Mouse (Mus musculus) kidney, adult 2 months (tissue): Measurements from ENCODE around the gene Ndel1. TPM values are rescaled to one million over a fixed set of nuclear protein-coding genes. Genes with fewer than 3 reads are reported as not detected.
A peak's percentile ranks its signal among the peaks of the same experiment; 100 is the strongest.

ENCODE experiments used
- DNase-seq: peaks from one replicate; pipeline ENCODE4 v3.0.0; 2021
- H3K27ac ChIP-seq: fragments of 200-500 bp; 2 replicates; pipeline ENCODE4 v1.5.1; 2012; ENCODE audit warnings: low read depth, low read length, control low read depth, inconsistent platforms; ENCODE audit not compliant: insufficient read depth
- H3K27me3 ChIP-seq: fragments of 200-500 bp; replicated peaks from 2 replicates; pipeline ENCODE4 v1.6.1; 2012; ENCODE audit warnings: mild to moderate bottlenecking, moderate library complexity, low read length, inconsistent platforms; ENCODE audit not compliant: control insufficient read depth, insufficient read depth
- H3K36me3 ChIP-seq: fragments of 200-500 bp; 2 replicates; pipeline ENCODE4 v1.6.1; 2012; ENCODE audit warnings: mild to moderate bottlenecking, moderate library complexity, low read length, inconsistent platforms; ENCODE audit not compliant: control insufficient read depth, insufficient read depth
- H3K4me1 ChIP-seq: fragments of 200-500 bp; 2 replicates; pipeline ENCODE4 v1.6.1; 2011; ENCODE audit warnings: low read length; ENCODE audit not compliant: control insufficient read depth, insufficient read depth
- H3K4me3 ChIP-seq: fragments of 200-500 bp; 2 replicates; pipeline ENCODE4 v1.5.1; 2011; ENCODE audit warnings: mild to moderate bottlenecking, low read depth, low read length, control low read depth; ENCODE audit not compliant: insufficient read depth
- CTCF ChIP-seq: fragments of 200-500 bp; conservative IDR thresholded peaks from 2 replicates; pipeline ENCODE4 v1.5.1; 2011; ENCODE audit warnings: low read depth, mild to moderate bottlenecking, control low read depth, low read length, moderate library complexity, mixed read lengths; ENCODE audit not compliant: insufficient read depth, insufficient read length
- POLR2A ChIP-seq: fragments of 200-500 bp; IDR thresholded peaks from one replicate; pipeline ENCODE4 v1.6.1; 2011; ENCODE audit warnings: low read depth, low read length, control low read depth
- WGBS: fragments of 180-500 bp; shearing (Covaris S2); methylation state at CpG from one replicate; pipeline ENCODE4 v1.1.7; 2018; 5-methylcytosine and 5-hydroxymethylcytosine counted together
- polyA plus RNA-seq: library from polyadenylated mRNA; depleted of rRNA; stranded (reverse); fragments of >200 nt; gene quantifications from 2 replicates; pipeline ENCODE4 v1.2.3, GENCODE M21; 2012

Gene Ndel1
- polyA plus RNA-seq, 1 experiment = 88.9 TPM

- 92% methylated on average over 10 of the region's 10 CpGs for WGBS
- Histone ChIP-seq H3K27ac (no peak overlapping the region), H3K27me3 (no peaks in the 10 kb centered on the region), H3K4me1 (no peaks in the 10 kb centered on the region), H3K4me3 (no peak overlapping the region), H3K36me3 (no peaks in the 10 kb centered on the region; the same call in 1 of the 2 replicates)
- no peak for TF ChIP-seq POLR2A
- no peak for TF ChIP-seq CTCF
- DNase-seq = no peak
Observed at GRCm38 (mm10) chr11:68798258-68798657, 73.4 kb downstream of the Ndel1 start.

GRCm38 (mm10) chr11:68791794-68792193 lies 79.9 kb downstream of the Ndel1 start:
- Histone ChIP-seq H3K4me1 (no peaks in the 10 kb centered on the region), H3K36me3 (no peaks in the 10 kb centered on the region), H3K27ac (no peak overlapping the region), H3K27me3 (no peaks in the 10 kb centered on the region), H3K4me3 (no peak overlapping the region)
- TF ChIP-seq POLR2A (no peak), CTCF (no peak)
- peak; percentile 44 for DNase-seq
- WGBS = 63% methylated on average over 9 of the region's 9 CpGs

- no peak for TF ChIP-seq POLR2A
- no peak for TF ChIP-seq CTCF
- WGBS = 90% methylated on average over 10 of the region's 10 CpGs
- H3K36me3 ChIP-seq = no peaks in the 10 kb centered on the region
Observed at GRCm38 (mm10) chr11:68790720-68791119, 80.9 kb downstream of the Ndel1 start.

GRCm38 (mm10) chr11:68787222-68787621 lies 84.4 kb downstream of the Ndel1 start:
- H3K4me3 ChIP-seq = no peak overlapping the region
- H3K4me1 ChIP-seq = no peaks in the 10 kb centered on the region
- no peaks in the 10 kb centered on the region for H3K36me3 ChIP-seq
- DNase-seq = no peak
- TF ChIP-seq CTCF (no peak), POLR2A (no peak)
- no peaks in the 10 kb centered on the region for H3K27me3 ChIP-seq
- no peak overlapping the region for H3K27ac ChIP-seq
- WGBS = 80% methylated on average over 9 of the region's 9 CpGs

More at GRCm38 (mm10) chr11:68790720-68791119, 80.9 kb downstream of the Ndel1 start:
- Histone ChIP-seq H3K4me3 (no peak overlapping the region), H3K27me3 (no peaks in the 10 kb centered on the region), H3K4me1 (no peaks in the 10 kb centered on the region), H3K27ac (no peak overlapping the region)
- DNase-seq = no peak

- WGBS = 82% methylated on average over 8 of the region's 8 CpGs
- no peak for DNase-seq
- H3K4me3 ChIP-seq = no peak overlapping the region
- H3K4me1 ChIP-seq = no peaks in the 10 kb centered on the region
- no peaks in the 10 kb centered on the region for H3K27me3 ChIP-seq
- TF ChIP-seq POLR2A = no peak
- no peak for TF ChIP-seq CTCF
- H3K36me3 ChIP-seq = no peaks in the 10 kb centered on the region
- H3K27ac ChIP-seq = no peak overlapping the region
Observed at GRCm38 (mm10) chr11:68785813-68786212, 85.8 kb downstream of the Ndel1 start.

GRCm38 (mm10) chr11:68782336-68782735 lies 89.3 kb downstream of the Ndel1 start:
- Histone ChIP-seq H3K4me3 (no peak overlapping the region), H3K36me3 (no peaks in the 10 kb centered on the region), H3K27me3 (no peaks in the 10 kb centered on the region), H3K4me1 (no peaks in the 10 kb centered on the region), H3K27ac (no peak overlapping the region)
- DNase-seq = no peak
- no peak for TF ChIP-seq POLR2A
- no peak for TF ChIP-seq CTCF
- WGBS = 84% methylated on average over 9 of the region's 9 CpGs

- no peak overlapping the region for H3K27ac ChIP-seq
- H3K36me3 ChIP-seq = no peaks in the 10 kb centered on the region
- H3K27me3 ChIP-seq = no peaks in the 10 kb centered on the region
- H3K4me1 ChIP-seq = no peaks in the 10 kb centered on the region
- 89% methylated on average over 14 of the region's 14 CpGs for WGBS
- no peak for DNase-seq
- TF ChIP-seq CTCF (no peak), POLR2A (no peak)
- H3K4me3 ChIP-seq = no peak overlapping the region
Observed at GRCm38 (mm10) chr11:68780466-68781114, 91.1 kb downstream of the Ndel1 start.
